Mouse (Mus musculus): ENCODE data around the gene Gm4836. TPM values are rescaled to one million over a fixed set of nuclear protein-coding genes. Genes with fewer than 3 reads are reported as not detected.
"Not testable (repeated sequence)": the region's sequence is repeated elsewhere in the genome, so short reads cannot be mapped to it uniquely, and the experiment has no call there.

Gm4836 gene
- total RNA-seq (2021): not detected
- polyA plus RNA-seq (2012; rRNA removed): not detected in 2 replicates
- long read RNA-seq: 0 reads

- H3K79me2 ChIP-seq (replicated peaks; ENCODE audit: control insufficient read depth, insufficient read depth, low read length); H3K9ac ChIP-seq (ENCODE audit: low read depth, low read length); DNase-seq; H3K27ac ChIP-seq; H3K36me3 ChIP-seq (ENCODE audit: control insufficient read depth, insufficient read depth, low read length); intact Hi-C loops (cut with DNase I); H3K4me1 ChIP-seq (ENCODE audit: control insufficient read depth, insufficient read depth, low read length); H3K27me3 ChIP-seq (ENCODE audit: control insufficient read depth, insufficient read depth, low read length); H3K4me3 ChIP-seq: not testable (repeated sequence)
- no CpG with 5 or more reads among the region's 6 CpGs for WGBS
These were observed at the start of gene Gm4836 for GRCm38 (mm10) chrX:28293532-28293931. TSS of gene Gm4836 (minus strand) at chrX:28293632.

All from heart, adult 2 months (tissue).